Mouse (Mus musculus) erythroblast, embryonic 14.5 days (primary cell): ENCODE results near the gene Emx1.

Source experiments
- GATA1 ChIP-seq: IDR thresholded peaks from 2 replicates; pipeline ENCODE4 v1.6.1; 2012; ENCODE audit warnings: low read length, inconsistent platforms, mixed read lengths
- TAL1 ChIP-seq: IDR thresholded peaks from 3 replicates; pipeline ENCODE4 v1.6.1; 2012; ENCODE audit warnings: low read length, inconsistent platforms, mixed read lengths

- TF ChIP-seq GATA1 (no peak), TAL1 (no peak)
Measured at GRCm38 (mm10) chr6:85147636-85148035, 39.6 kb upstream of the Emx1 start.
